Mouse (Mus musculus) urinary bladder, postnatal 0 days (tissue): ENCODE data around the gene Pacsin2. TPM values are rescaled to one million over a fixed set of nuclear protein-coding genes. Genes with fewer than 3 reads are reported as not detected.

Experiments
- polyA plus RNA-seq: library from polyadenylated mRNA; unstranded; fragments of >200 nt; fragmentation: Nextera tagmentation; extraction: Ambion mirVana; gene quantifications from 2 replicates; pipeline ENCODE4 v1.2.1, GENCODE M21; 2015

The Pacsin2 gene
- polyA plus RNA-seq, result 48.7 and 55.0 TPM in 2 replicates

GRCm38 (mm10) chr15:83464083-83464904 is at the start of gene Pacsin2:
Pacsin2 (minus strand) TSS chr15:83464606.

DNA sequence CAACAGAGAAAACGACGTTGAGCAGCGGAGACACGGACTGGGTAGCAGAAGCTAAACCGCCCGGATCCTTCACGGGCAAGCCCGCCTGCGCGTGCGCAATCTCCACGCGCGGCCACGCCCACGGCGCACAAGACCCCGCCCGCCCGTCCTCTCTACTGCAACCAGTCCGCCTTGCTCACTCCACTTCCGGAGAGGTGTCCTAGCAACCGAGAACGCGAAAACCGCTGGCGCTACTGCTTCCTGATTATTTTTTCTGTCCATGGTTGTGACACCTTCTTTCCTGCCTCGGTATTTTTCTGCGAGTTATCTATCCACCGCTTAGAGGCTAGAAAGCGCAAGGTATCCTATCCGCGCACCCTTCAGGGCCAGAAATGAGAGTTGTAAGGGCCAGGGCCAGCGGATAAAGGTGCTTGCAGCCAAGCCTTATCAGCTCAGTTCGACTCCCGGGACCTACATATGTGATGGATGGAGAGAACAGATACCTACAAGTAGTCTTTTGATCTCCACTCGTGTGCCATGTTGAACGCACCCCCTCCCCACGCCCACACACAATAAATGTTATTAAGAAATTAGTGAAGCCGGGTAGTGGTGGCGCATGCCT is 46.5 kb upstream of the Pacsin2 start, which contains the start of gene Ttll1:
TSS of gene Ttll1 (minus strand) at position 89 of the 601 bp plus-strand sequence.

DNA sequence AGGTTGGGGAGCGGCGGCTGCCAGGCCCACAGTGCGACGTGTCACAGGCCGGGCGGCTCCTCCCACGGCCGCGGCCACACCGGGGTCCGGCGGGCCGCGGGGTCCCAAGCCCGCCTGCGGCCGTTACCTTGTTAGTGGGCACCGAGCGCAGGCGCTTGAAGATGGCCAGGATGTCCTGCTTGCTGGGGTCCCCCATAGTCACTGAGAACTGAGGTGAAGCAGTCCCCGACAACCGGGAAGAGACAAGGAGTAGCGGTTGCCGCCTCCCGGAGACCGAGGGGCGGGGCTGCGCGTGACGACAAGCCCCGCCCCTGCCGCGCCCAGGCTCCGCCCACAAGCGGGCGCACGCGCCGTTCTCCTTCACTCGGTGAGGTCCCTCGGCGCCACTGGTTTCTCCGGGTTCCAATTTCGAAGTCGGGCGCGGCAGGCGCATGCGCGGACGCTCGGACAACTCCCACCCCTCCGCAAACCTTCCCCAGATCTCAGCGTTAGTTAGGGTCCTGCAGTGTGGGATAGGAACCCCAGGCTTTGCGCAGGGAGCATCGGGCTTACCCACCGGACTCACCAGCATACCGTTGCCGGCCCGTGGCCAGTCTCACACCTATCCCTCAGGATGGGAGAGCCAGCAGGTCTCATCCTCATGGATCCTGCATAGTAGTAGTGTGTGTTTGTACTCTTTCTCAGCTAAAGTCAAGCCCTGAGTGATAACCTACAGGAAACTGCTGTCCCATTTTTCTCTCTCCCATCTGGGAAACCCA is 114.3 kb downstream of the Pacsin2 start, which contains the start of gene Arfgap3:
TSS of gene Arfgap3 (minus strand) at position 294 of the 758 bp plus-strand sequence.

Other genes with a start within 250 kb of the Pacsin2 start
- 35.2 and 35.9 TPM in 2 replicates for gene A4galt, start 212.8 kb downstream of the Pacsin2 start, polyA plus RNA-seq
- gene Arfgap3, start 114.4 kb downstream of the Pacsin2 start, polyA plus RNA-seq, result 54.4 and 63.4 TPM in 2 replicates
- gene Ttll1, start 46.3 kb upstream of the Pacsin2 start, polyA plus RNA-seq, result 14.0 and 17.3 TPM in 2 replicates
- 4.9 and 5.8 TPM in 2 replicates for gene Bik, start 62.3 kb upstream of the Pacsin2 start, polyA plus RNA-seq
- 226 and 300 TPM in 2 replicates for gene Tspo, start 99.0 kb upstream of the Pacsin2 start, polyA plus RNA-seq
- 21.9 and 23.5 TPM in 2 replicates for gene Mcat, start 99.2 kb upstream of the Pacsin2 start, polyA plus RNA-seq
- 13.7 and 13.8 TPM in 2 replicates for gene Ttll12, start 130.6 kb upstream of the Pacsin2 start, polyA plus RNA-seq